Mouse (Mus musculus) heart, embryonic 14.5 days (tissue): Measurements from ENCODE around the gene Cacna1c. TPM values are rescaled to one million over a fixed set of nuclear protein-coding genes. Genes with fewer than 3 reads are reported as not detected.
"Not testable (repeated sequence)": the region's sequence is repeated elsewhere in the genome, so short reads cannot be mapped to it uniquely, and the experiment has no call there.

ENCODE experiments used
- ATAC-seq: fragments of 200-750 bp; cut with Nextera tagmentation; 2 replicates; pipeline ENCODE4 v1.8.0; 2017; ENCODE audit warnings: low read depth, moderate TSS enrichment; ENCODE audit not compliant: insufficient number of reproducible peaks, insufficient read depth, low FRiP score
- H3K27ac ChIP-seq, 2 experiments: fragments of 200-500 bp in 1 of 2; fragments of 300-500 bp in 1 of 2; sonication (generic) in 1 of 2; replicated peaks in 1 of 2; 2 replicates each; pipeline ENCODE4 v1.5.1; 2012 to 2014; ENCODE audit warnings: low read depth in 2 of 2, low read length in 2 of 2, control low read depth in 1 of 2, mild to moderate bottlenecking in 1 of 2, mixed read lengths in 1 of 2; ENCODE audit not compliant: control insufficient read depth in 1 of 2, insufficient read depth in 1 of 2
- H3K27me3 ChIP-seq: fragments of 300-500 bp; sonication (generic); 2 replicates; pipeline ENCODE4 v1.6.1; 2014; ENCODE audit warnings: mild to moderate bottlenecking, low read length, control low read depth; ENCODE audit not compliant: control insufficient read depth, insufficient read depth
- H3K36me3 ChIP-seq: fragments of 300-500 bp; sonication (generic); 2 replicates; pipeline ENCODE4 v1.6.1; 2014; ENCODE audit warnings: mild to moderate bottlenecking, control low read depth, low read length, mixed read lengths; ENCODE audit not compliant: control insufficient read depth, insufficient read depth
- H3K4me1 ChIP-seq, 2 experiments: fragments of 200-500 bp in 1 of 2; fragments of 300-500 bp in 1 of 2; sonication (generic) in 1 of 2; 2 replicates each; pipeline ENCODE4 v1.6.1; 2012 to 2014; ENCODE audit warnings: low read length in 2 of 2, control low read depth in 1 of 2, mixed read lengths in 1 of 2; ENCODE audit not compliant: control insufficient read depth in 2 of 2, insufficient read depth in 2 of 2
- H3K4me2 ChIP-seq: fragments of 300-500 bp; sonication (generic); 2 replicates; pipeline ENCODE4 v1.6.1; 2014; ENCODE audit warnings: mild to moderate bottlenecking, low read length
- H3K4me3 ChIP-seq, 2 experiments: fragments of 200-500 bp in 1 of 2; fragments of 300-500 bp in 1 of 2; sonication (generic) in 1 of 2; 2 replicates each; pipeline ENCODE4 v1.5.1; 2012 to 2014; ENCODE audit warnings: low read length in 2 of 2, mild to moderate bottlenecking in 2 of 2, control low read depth in 1 of 2, low read depth in 1 of 2, moderate library complexity in 1 of 2; ENCODE audit not compliant: control insufficient read depth in 1 of 2, insufficient read depth in 1 of 2
- H3K9ac ChIP-seq: fragments of 300-500 bp; sonication (generic); 2 replicates; pipeline ENCODE4 v1.6.1; 2014; ENCODE audit warnings: mild to moderate bottlenecking, low read length
- H3K9me3 ChIP-seq: fragments of 300-500 bp; sonication (generic); 2 replicates; pipeline ENCODE4 v1.6.1; 2016; ENCODE audit warnings: low read length, control low read depth; ENCODE audit not compliant: control insufficient read depth
- WGBS: fragments of 180-500 bp; shearing (Covaris S2); extraction: QIAGEN DNeasy Blood & Tissue Kit; methylation state at CpG from one replicate; pipeline ENCODE4 v1.1.7; 2014; 5-methylcytosine and 5-hydroxymethylcytosine counted together
- polyA plus RNA-seq: library from polyadenylated mRNA; unstranded; fragments of >200 nt; fragmentation: Nextera tagmentation; extraction: Ambion mirVana; gene quantifications from 2 replicates; pipeline ENCODE4 v1.2.1, GENCODE M21; 2014

Cacna1c gene
- polyA plus RNA-seq, 1 experiment from 2014 or later: 60.9 TPM

DNA sequence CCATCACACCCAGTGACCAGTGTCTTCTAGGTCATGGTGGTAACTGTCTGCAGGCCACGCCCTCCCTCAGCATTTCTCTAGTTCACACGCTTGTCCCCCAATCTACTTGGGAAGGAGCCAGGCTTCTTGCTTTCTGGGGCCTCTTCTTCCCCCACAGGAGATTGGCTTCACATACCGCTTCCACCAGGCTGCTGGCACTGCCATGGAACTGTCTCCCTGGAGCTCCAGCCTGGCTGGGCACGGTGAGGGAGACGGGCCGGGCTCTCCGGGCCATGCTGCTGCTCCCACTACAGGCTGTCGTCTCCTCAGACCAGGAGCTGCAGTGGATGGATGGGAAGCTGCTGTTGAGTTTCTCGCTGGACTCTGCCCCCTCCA lies 600.5 kb downstream of the Cacna1c start:
- H3K9me3 ChIP-seq: no peaks in the 10 kb centered on the region
- no peak overlapping the region for H3K9ac ChIP-seq
- H3K4me1 ChIP-seq: peaks cover 6 to 8% of the 10 kb centered on the region in 2 experiments; a peak in 1 of 4 replicates
- no peak overlapping the region for H3K27ac ChIP-seq
- ATAC-seq: no peak
- H3K36me3 ChIP-seq: peaks cover 93% of the 10 kb centered on the region
- no peak overlapping the region for H3K4me2 ChIP-seq
- WGBS: 60% methylated on average over 9 of the region's 9 CpGs
- H3K27me3 ChIP-seq: peaks cover 8% of the 10 kb centered on the region; the same call in 1 of the 2 replicates
- no peak overlapping the region for H3K4me3 ChIP-seq

DNA sequence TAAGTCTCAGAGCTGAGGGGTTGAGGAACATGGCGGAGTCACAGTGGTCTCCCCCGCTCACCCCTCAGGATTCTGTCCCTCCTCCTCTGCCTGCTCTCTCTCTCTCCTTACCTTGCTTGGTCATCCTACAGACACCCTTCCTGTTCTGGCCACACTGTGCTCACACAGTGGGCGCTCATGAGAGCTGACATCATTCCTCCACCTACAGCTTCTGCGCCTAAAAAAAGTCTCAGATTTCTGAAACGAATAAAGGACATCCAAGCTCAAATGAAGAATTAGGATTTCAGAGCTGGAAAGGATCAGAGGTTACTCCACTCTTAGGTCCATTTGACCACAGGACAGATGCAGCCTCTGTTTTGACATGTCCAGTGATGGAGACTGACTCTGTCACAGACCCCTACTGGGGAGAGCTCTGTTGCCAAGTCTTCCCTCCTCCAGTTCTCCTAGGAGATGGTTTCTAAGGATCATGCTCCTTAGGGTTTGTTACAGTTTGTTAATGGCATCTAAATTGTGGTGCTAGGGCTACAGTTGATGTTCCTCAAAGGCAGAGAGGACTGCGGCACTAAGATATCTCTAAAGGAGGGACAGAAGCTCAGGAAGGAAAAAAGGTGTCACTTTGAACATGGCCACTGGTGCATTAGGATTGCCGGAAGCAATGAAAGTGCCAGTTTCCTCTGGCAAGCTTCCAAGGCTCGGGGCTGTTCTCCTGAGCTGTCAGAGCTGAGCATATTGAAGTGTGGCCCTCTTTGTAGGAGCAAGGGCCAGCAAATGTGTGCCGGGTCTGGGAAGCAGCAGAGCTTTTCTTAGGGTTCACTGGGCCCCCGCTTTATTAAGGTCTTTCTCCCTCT lies 601.2 kb downstream of the Cacna1c start:
- H3K9me3 ChIP-seq: no peaks in the 10 kb centered on the region
- 66% methylated on average over 10 of the region's 10 CpGs for WGBS
- no peak for ATAC-seq
- no peak overlapping the region for H3K4me2 ChIP-seq
- H3K4me3 ChIP-seq: no peak overlapping the region
- H3K36me3 ChIP-seq: peaks cover 89% of the 10 kb centered on the region
- H3K9ac ChIP-seq: no peak overlapping the region
- peaks cover 8% of the 10 kb centered on the region; the same call in 1 of the 2 replicates for H3K27me3 ChIP-seq
- no peak overlapping the region for H3K27ac ChIP-seq
- H3K4me1 ChIP-seq: peaks cover 6 to 8% of the 10 kb centered on the region in 2 experiments; a peak in 1 of 4 replicates

DNA sequence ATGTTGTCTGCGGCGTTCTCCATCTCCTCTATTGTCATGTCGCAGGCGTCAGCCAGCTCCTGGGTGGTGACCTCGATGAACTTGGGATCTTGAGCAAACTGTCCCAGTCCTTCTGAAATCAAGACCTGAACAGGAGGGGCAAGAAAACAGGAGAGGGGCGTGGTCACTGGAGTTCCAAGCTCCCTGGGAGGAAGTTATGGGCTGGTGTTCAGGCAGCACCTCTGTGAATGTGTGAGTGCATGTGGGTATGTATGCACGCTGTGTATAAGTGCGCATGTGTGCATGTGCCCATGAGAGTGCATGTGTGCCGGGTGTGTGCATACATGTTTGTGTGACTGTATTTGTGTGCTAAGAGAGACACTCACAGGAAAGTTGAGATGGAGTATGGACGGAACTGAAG lies 602.1 kb downstream of the Cacna1c start:
- no peak for ATAC-seq
- H3K9ac ChIP-seq: no peak overlapping the region
- H3K4me3 ChIP-seq: peak overlapping the region; percentile 21 to 24; a peak in 1 of 4 replicates
- H3K27me3 ChIP-seq: peaks cover 8% of the 10 kb centered on the region; the same call in 1 of the 2 replicates
- 44% methylated on average over 10 of the region's 10 CpGs for WGBS
- no peak overlapping the region for H3K27ac ChIP-seq
- peaks cover 81% of the 10 kb centered on the region for H3K36me3 ChIP-seq
- peaks cover 6 to 8% of the 10 kb centered on the region in 2 experiments; a peak in 1 of 4 replicates for H3K4me1 ChIP-seq
- H3K4me2 ChIP-seq: peak overlapping the region; percentile 58
- no peaks in the 10 kb centered on the region for H3K9me3 ChIP-seq

DNA sequence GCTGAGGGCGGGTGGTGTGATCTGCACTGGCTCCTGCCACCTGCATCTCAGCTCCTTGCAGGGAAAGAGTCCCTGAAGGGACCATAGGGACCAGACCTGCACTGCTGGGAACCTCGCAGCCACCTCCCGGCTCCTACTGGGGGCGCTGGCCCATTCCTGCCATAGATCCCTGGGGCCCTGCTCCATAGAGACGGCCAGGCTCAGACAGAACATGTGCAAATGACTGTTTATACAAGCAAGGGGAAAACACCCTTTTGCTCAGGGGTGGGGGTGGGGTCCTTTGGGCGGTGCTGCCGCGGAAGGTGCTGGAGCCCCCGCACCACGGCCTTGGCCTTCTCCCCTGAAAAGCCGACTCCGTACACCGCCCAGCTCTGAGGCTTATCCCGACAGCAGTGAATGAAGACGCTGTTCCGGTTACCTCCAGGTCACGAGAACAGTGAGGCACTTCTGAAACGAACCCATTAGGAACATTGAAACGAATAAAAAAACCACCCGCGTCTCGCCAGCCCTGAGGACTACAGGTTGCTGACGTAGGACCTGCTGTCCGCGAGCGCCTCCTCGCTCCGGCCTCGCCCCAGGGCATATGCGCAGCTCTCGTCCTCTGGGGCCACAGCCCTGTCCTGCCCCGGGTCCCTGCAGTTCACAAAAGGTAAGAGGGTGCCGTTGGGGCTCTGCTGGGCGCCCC lies 602.7 kb downstream of the Cacna1c start:
- H3K36me3 ChIP-seq: peaks cover 76% of the 10 kb centered on the region
- H3K4me3 ChIP-seq: peak overlapping the region; percentile 21 to 24
- 31% methylated on average over 34 of the region's 34 CpGs for WGBS
- H3K9me3 ChIP-seq: no peaks in the 10 kb centered on the region
- no peak overlapping the region for H3K27ac ChIP-seq
- 0 out of 2 replicates have a peak, but pooled peaks have one; percentile 10 for ATAC-seq
- H3K4me1 ChIP-seq: peaks cover 6 to 8% of the 10 kb centered on the region in 2 experiments; a peak in 1 of 4 replicates
- peak overlapping the region; percentile 58 for H3K4me2 ChIP-seq
- peaks cover 8% of the 10 kb centered on the region; the same call in 1 of the 2 replicates for H3K27me3 ChIP-seq
- no peak overlapping the region for H3K9ac ChIP-seq

DNA sequence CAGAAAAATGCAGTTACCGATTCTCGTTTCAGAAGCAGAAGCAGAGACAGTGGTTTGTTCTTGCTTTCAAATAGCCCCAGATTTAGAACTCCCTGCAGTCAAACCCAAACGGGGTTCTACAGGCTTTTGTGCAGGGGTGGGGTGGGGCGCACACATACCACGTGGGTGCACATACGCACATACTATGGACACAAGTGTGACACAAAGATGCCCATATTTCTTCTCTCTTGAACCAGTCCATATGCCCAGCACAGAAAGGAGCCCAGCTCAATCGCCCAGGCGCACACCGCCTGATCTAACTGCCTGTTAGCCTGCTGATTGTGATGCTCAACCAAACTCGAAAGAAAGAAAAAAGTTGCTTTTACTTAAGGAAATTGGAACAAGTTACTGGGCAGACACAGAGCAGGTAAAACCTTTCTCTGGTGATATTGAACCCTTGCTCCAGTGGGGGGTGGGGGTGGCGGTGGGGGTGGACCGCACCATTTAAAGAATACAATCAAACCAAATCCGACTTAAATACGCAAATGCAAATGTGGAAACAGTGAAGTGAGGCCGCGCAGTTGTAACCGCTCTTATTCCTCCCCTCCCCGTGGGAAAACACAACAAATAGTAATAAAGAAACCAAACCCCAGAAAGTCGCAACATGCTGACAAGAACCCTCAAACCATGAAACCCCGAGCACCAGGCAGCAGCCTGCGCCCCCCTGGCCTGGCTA lies 603.4 kb downstream of the Cacna1c start:
- H3K9ac ChIP-seq: no peak overlapping the region
- H3K4me3 ChIP-seq: peak overlapping the region in 1 of 2 experiments; percentile 24; a peak in 1 of 4 replicates
- peaks cover 71% of the 10 kb centered on the region for H3K36me3 ChIP-seq
- 60% methylated on average over 21 of the region's 21 CpGs for WGBS
- peaks cover 6 to 8% of the 10 kb centered on the region in 2 experiments; a peak in 1 of 4 replicates for H3K4me1 ChIP-seq
- no peak for ATAC-seq
- peak overlapping the region; percentile 58 for H3K4me2 ChIP-seq
- peaks cover 8% of the 10 kb centered on the region; the same call in 1 of the 2 replicates for H3K27me3 ChIP-seq
- no peaks in the 10 kb centered on the region for H3K9me3 ChIP-seq
- no peak overlapping the region for H3K27ac ChIP-seq

DNA sequence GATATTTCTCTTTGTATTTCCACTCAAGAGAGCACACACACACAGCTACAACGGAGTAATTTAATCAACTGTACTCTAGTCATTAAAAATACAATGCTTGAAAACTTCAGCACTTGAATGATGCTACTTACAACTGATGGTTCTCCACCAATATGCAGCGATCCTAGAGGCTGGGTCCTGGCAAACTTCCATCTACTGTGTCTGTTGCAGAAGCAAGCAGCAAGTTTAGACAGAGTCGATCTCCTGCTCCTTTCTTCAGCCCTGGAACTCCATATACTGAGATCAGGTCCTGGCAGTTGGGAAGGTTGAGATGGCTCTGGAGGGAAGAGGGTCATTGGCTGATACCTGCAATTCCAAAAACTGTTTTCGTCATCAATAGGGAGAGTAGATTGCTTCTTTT lies 617.5 kb downstream of the Cacna1c start:
- WGBS: 75% methylated on average over 4 of the region's 4 CpGs
- H3K4me1 ChIP-seq, H3K36me3 ChIP-seq, H3K27me3 ChIP-seq, ATAC-seq, H3K9ac ChIP-seq, H3K4me2 ChIP-seq, H3K27ac ChIP-seq, H3K9me3 ChIP-seq, H3K4me3 ChIP-seq: not testable (repeated sequence)

DNA sequence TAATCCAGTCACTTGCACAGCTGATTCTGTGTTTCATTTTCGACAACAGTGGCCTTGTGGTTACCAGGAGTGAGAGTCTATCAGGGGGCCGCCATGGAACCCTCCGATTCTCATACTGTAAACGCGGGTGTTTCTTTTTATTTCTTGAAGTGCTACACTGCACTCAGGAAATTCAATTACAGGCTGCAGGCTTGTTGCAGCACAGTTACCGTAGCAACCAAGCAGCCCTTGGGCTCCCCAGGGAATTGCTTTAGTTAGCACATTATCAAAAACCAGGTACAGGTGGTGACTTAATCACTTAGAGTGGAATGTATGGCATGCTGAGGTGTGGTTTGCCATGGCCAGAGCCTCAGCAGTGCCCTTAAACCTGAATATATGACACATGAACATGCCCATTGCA lies 621.9 kb downstream of the Cacna1c start:
- no peak for ATAC-seq
- Histone ChIP-seq H3K4me1 (no peaks in the 10 kb centered on the region), H3K27ac (no peak overlapping the region), H3K4me2 (no peak overlapping the region), H3K4me3 (no peak overlapping the region), H3K9me3 (no peaks in the 10 kb centered on the region), H3K27me3 (no peaks in the 10 kb centered on the region), H3K36me3 (no peaks in the 10 kb centered on the region), H3K9ac (no peak overlapping the region)
- WGBS: 87% methylated on average over 6 of the region's 6 CpGs
